Mouse (Mus musculus) neural tube, embryonic 10.5 days (tissue): Measurements from ENCODE around the gene Nckap5.
A peak's percentile ranks its signal among the peaks of the same experiment; 100 is the strongest.

ENCODE experiments used
- DNase-seq: peaks from one replicate; pipeline ENCODE4 v3.0.0-alpha.2; 2017; ENCODE audit warnings: low spot score; ENCODE audit errors: extremely low spot score

Nckap5 gene

GRCm38 (mm10) chr1:126626206-126626605 lies 204.4 kb downstream of the Nckap5 start:
- DNase-seq, result no peak

GRCm38 (mm10) chr1:126622036-126622435 lies 208.6 kb downstream of the Nckap5 start:
- no peak for DNase-seq

- no peak for DNase-seq
Measured at GRCm38 (mm10) chr1:126617464-126618041, 213.0 kb downstream of the Nckap5 start.

- DNase-seq, result no peak
Measured at GRCm38 (mm10) chr1:126616964-126617363, 213.6 kb downstream of the Nckap5 start.

- DNase-seq, result no peak
Measured at GRCm38 (mm10) chr1:126612916-126613315, 217.7 kb downstream of the Nckap5 start.

- DNase-seq, result no peak
Measured at GRCm38 (mm10) chr1:126608586-126608985, 222.0 kb downstream of the Nckap5 start.

- DNase-seq, result no peak
Measured at GRCm38 (mm10) chr1:126606189-126607080, 224.2 kb downstream of the Nckap5 start.

- DNase-seq, result no peak
Measured at GRCm38 (mm10) chr1:126604551-126604950, 226.0 kb downstream of the Nckap5 start.

GRCm38 (mm10) chr1:126603771-126604515 lies 226.7 kb downstream of the Nckap5 start:
- no peak for DNase-seq

- DNase-seq, result no peak
Measured at GRCm38 (mm10) chr1:126600596-126600995, 230.0 kb downstream of the Nckap5 start.

GRCm38 (mm10) chr1:126597376-126597775 lies 233.2 kb downstream of the Nckap5 start:
- DNase-seq, result peak; percentile 58

- DNase-seq, result no peak
Measured at GRCm38 (mm10) chr1:126594796-126595195, 235.8 kb downstream of the Nckap5 start.

GRCm38 (mm10) chr1:126593044-126593805 lies 237.4 kb downstream of the Nckap5 start:
- no peak for DNase-seq

- no peak for DNase-seq
Measured at GRCm38 (mm10) chr1:126590911-126591310, 239.7 kb downstream of the Nckap5 start.

GRCm38 (mm10) chr1:126578163-126578562 lies 252.4 kb downstream of the Nckap5 start:
- DNase-seq, result no peak

GRCm38 (mm10) chr1:126574295-126574694 lies 256.3 kb downstream of the Nckap5 start:
- no peak for DNase-seq

GRCm38 (mm10) chr1:126573714-126574113 lies 256.9 kb downstream of the Nckap5 start:
- DNase-seq, result no peak

GRCm38 (mm10) chr1:126573097-126573496 lies 257.5 kb downstream of the Nckap5 start:
- no peak for DNase-seq

GRCm38 (mm10) chr1:126569611-126570238 lies 260.9 kb downstream of the Nckap5 start:
- no peak for DNase-seq

- DNase-seq, result peak; percentile 59
Measured at GRCm38 (mm10) chr1:126568520-126569197, 261.9 kb downstream of the Nckap5 start.
